Mouse (Mus musculus) lung, postnatal 4 days (tissue): ENCODE results near the gene Stx8.
A peak's percentile ranks its signal among the peaks of the same experiment; 100 is the strongest.

Experiments used
- DNase-seq, 2 experiments: peaks; one replicate each; pipeline ENCODE4 v3.0.0; 2021

Stx8 gene

DNA sequence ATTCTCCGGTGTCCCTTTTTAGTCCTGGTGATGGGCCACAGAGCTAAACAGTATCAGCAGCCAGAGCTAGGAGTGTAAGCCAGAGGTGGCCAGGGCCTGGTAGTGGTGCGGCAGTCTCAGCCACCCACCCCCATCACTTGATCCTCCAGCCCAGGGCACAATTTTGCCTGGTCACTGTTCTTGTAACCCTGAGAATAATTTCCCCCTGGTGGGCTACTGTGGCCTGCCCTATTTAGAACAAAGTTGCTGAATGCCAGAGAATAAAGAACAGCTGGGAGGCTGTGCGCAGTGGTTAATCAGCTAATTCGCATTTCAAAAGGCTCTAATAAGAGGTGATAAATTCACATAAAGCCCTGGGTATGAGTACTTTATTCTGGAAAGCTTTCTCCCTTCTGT, 180.5 kb downstream of the Stx8 start:
- no peak for DNase-seq

DNA sequence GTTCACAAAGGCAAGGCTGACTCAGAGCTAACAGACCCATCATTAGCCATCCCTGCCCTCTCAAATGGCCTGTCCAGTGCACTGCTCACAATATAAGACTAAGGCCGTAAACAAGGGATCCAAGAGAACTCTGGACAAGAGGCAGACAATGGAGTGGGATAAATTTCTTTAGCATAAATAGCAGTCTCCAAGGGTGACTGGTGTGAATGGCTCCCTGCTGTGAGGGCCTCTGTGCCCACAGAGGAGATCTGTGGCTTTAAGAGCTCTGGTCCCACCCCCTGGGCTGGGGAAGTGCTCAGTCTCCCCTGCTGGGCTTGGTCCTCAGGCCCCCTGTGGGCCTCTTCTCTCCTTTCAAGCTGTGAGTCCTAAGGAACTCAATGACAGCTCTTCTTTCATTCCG, 184.9 kb downstream of the Stx8 start:
- no peak for DNase-seq

GRCm38 (mm10) chr11:68155821-68156220, 189.8 kb downstream of the Stx8 start:
- DNase-seq: no peak

DNA sequence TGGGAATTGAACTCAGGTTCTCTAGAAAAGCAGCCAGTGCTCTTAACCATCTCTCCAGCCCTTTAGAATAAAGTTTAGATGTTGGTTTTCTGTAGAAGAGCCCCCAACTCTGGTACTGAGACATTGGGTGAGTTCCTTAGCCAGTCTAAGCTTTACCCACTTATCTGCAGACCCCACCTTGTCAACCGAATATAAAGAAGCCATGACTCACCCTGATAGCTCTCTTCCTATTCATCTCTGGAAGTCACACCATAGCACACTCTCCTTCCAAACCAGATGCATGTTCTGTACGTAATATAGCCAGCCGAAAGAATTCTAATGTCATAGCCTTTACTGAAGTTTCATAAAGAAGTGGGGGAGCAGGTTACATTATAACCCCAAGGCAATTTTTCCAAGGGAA, 192.2 kb downstream of the Stx8 start:
- DNase-seq: no peak

DNA sequence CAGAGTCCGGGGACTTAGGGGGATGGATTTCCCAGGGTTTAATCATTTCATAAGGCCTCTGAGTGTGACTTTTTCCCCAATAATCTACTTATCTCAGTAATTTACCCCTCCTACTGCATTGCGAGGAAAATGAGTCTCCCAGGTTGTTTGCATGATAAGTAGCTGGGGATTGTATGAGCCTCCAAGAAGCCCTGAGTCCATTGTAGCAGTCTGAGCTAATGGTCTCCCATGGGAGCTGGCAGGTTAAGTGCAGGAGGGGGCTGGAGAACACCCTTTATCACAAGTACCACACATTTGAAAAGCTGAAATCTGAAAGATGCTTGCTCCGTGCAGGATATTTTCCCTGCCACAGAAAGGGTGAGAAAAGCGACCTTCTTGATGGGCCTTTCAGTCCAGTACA, 193.9 kb downstream of the Stx8 start:
- no peak for DNase-seq

- no peak for DNase-seq
Observed at GRCm38 (mm10) chr11:68164408-68164807, 198.4 kb downstream of the Stx8 start.

- DNase-seq: peak in 1 of 2 experiments; percentile 44
Observed at GRCm38 (mm10) chr11:68168427-68168826, 202.4 kb downstream of the Stx8 start.

DNA sequence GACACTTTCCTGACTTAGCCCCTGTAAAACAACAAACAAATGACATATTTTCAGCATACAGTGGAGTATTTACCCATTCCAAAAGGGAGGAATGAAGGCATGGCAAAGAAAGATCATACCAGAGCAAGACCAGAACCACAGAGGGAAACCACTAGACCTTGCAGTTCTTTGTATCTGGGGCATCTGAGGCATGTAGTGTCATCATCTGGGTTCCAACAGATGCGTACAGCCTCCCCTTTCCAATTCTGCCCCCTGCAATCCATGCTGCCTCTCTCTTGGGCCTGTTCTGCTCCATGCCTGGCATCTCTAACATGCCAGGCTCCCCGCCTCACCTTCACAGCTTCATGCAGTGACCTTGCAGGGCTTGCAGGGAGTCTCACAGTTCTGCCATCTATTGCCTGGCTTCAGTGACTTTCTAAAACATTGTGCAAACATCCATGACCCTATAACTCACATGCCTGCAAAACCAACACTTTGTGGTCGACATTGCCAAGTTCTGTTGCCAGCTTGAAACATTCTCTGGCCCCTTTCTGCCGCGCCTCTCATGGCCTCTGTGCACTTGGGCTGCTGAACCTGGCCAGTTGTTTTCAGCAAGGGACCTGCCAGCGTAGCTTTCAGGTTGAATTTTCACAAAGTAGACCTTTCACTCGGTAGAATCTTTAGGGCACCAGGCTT, 206.1 kb downstream of the Stx8 start:
- DNase-seq: no peak

- no peak for DNase-seq
Observed at GRCm38 (mm10) chr11:68172648-68173045, 206.7 kb downstream of the Stx8 start.

- DNase-seq: peak in 1 of 2 experiments; percentile 33
Observed at GRCm38 (mm10) chr11:68176550-68176949, 210.6 kb downstream of the Stx8 start.

- DNase-seq: no peak
Observed at GRCm38 (mm10) chr11:68177415-68177814, 211.4 kb downstream of the Stx8 start.

DNA sequence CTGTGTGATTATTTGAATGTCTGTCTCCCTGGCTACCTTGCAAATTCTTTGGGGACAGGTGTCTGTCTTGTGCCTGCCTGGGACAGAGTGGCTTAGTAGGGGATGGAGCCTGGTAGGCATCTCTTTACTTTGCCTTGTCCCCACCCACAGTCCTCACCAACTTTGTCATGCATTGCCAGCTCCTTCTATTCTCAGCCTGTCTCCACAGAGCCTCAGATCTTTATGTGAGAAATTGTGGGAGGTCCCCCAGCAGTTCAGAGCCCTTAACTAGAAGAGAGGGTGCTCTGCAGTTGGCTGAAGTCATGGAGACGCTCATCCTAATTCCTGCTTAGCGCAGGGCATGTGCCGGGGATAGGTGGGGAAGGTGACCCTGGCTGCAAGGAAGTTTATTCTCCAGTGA, 219.7 kb downstream of the Stx8 start:
- no peak for DNase-seq

DNA sequence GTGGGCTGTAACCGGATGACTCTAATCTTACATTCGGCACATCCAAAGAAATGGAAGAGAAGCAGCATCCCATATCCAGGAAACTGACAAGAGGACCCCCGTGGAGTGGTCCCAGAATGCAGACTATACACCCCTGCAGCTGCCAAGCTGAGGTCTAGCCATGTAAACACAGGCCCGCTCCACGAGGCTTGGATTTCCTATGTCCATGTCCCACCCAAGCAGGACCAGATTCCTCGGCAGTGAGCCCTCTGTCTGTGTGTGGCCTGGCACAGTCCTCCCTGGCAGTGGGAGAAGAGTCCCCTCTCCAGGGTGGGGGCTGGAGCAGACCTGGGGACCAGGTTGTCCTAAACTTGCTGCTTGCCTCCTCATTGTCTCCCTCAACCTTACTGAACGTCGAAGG, 221.2 kb downstream of the Stx8 start:
- peak in 1 of 2 experiments; percentile 71 for DNase-seq

DNA sequence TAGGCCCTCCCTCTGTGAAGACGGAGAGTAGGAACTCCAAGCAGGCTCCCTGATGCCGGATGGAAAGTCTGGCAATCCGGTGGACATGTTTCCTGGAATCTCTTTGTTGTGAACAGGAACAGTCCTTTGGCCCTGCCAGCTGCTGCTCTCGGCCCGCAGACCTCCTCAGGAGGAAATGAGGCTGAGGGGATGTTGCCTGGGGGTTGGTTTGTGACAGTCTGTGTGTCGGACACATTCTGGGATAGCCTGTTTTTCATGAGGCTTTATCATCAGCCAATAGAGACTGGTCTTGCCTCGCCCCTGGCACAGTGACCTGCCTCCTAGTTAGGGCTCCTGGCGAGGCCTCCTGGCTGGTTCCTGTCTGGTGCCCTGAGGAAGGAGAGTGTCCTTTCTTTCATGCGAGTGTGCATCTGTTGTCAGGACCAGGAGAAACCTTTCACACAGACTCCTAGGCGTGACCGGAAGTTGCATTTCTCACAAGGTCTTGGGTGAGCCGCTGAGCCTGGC, 222.8 kb downstream of the Stx8 start:
- DNase-seq: peak; percentile 61 to 78

DNA sequence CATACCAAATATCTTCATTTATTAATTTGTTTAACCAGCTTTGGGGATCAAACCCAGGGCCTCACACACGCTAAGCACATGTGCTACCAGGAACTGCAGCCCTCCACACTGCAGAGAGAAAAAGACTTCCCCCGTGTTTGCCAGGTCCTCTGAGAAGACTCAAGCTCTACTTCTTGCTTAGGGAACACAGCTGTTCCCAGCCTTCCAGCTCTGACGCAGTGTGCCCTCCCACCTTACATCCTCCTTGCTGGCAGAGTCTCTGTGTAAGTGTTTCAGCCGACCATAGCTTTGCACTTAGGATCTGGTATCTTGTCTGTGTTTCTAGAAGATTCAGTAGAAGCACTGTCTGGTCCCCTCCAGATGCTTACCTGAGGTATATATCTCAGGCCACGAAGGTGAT, 224.9 kb downstream of the Stx8 start:
- no peak for DNase-seq

DNA sequence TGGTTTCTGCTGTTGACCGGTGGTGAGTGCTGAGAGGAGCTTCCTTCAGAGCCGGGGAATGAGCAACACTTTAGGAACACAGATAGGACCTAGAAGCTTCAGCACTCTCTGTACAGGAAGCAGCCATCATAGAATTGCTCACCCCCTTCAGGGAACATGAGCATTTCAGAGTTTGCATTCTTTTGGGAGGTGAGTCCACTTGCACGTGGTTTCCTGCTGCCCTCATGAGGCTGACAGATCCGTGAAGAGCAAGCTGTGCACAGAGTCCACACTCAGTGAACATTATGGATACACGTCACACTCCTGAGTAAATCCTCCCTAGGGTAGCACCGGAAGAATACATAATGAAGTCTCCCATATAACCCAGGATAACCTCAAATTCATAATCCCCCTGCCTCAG, 229.2 kb downstream of the Stx8 start:
- no peak for DNase-seq

- no peak for DNase-seq
Observed at GRCm38 (mm10) chr11:68195693-68196176, 229.7 kb downstream of the Stx8 start.

DNA sequence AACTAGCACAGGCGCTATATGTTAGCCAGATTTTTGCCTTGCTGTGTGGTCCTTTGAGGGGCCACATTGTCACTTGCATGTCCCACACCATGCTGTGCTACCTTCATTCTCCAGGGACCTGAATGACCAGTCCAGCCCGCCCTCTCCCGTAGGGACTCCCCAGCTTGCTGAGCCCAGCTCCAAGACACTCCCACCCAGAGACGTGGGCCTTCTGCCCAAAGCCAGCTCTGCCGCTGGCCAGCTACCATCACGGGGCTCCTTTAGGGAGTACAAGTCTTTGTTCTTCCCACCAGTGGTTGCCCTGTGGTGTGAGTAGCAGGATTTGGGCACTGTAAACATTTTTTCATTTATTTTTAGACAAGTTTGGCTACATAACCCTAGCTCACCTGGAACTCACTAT, 230.6 kb downstream of the Stx8 start:
- DNase-seq: peak in 1 of 2 experiments; percentile 51

- DNase-seq: no peak
Observed at GRCm38 (mm10) chr11:68197471-68197870, 231.5 kb downstream of the Stx8 start.

GRCm38 (mm10) chr11:68198696-68199095, 232.7 kb downstream of the Stx8 start:
- DNase-seq: no peak

DNA sequence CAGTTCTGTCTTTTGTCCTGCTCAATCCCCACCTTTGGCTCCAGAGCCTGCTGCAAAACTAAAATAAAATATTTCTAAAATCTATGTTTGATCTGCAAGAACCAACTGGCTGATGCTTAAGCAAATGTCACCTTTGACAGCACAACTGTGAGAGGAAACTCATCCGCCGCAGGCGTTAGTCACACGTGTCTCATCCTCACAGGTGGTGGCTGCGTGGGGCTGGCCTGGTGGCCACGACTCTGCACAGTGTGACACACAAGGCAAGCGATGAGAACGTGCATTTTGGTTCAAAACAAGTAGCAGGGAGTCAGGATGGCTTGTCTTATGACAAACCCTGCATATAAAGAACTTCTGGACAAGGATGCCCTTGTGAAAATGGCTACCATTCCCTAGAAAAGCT, 233.1 kb downstream of the Stx8 start:
- no peak for DNase-seq

- peak; percentile 44 to 55 for DNase-seq
Observed at GRCm38 (mm10) chr11:68199801-68200423, 233.9 kb downstream of the Stx8 start.

DNA sequence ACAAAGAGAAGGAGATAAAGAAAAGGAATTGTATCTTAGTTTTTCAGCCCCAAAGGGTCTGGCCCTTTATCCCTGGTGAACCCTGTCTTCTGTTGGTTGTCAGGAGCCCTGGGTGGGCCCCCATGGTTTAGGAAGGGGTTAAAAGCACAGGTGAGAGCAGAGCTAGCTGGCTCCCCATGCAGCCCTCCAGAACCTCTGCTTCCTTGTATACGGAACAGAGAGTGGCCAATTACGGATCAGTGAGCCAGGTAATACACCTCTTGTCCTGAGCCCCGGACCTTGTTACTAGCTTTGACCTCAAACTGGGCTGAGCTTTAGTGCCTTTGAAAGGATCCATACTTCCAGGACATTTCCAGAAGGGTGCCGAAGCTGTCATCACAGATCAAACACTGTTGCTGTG, 234.5 kb downstream of the Stx8 start:
- DNase-seq: no peak

- no peak for DNase-seq
Observed at GRCm38 (mm10) chr11:68201063-68201462, 235.1 kb downstream of the Stx8 start.
